Mouse (Mus musculus) frontal cortex, adult 2 months (tissue): ENCODE data around the gene 9930022D16Rik. TPM values are rescaled to one million over a fixed set of nuclear protein-coding genes. Genes with fewer than 3 reads are reported as not detected.

Experiments
- DNase-seq, 2 experiments: peaks; one replicate each; pipeline ENCODE4 v3.0.0; 2022; ENCODE audit warnings: low spot score in 1 of 2; ENCODE audit errors: extremely low spot score in 1 of 2
- polyA plus RNA-seq: library from polyadenylated mRNA; depleted of rRNA; stranded (reverse); fragments of >200 nt; gene quantifications from 2 replicates; pipeline ENCODE4 v1.2.3, GENCODE M21; 2012; rRNA removed

The 9930022D16Rik gene
- 0.06 TPM in 1 of 2 replicates, not detected in the other for polyA plus RNA-seq

DNA sequence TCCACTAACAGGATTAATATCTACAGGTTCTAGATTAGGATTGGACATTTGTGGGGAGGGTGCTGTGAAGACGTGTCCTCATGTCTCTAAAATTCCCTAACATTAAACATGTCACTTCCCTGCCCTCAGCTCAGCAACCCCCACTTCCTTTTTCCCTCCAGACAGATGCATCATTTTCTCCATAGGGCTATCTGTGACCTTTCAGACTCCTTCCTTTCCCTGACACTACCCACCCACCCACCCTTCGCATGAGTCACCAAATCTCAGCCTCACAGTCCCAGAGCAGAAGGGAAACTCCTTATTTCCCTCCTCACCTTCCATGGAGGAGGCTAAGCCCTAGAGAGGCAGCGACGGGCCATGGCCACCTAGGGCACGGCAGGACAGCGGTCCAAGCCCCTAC is at the start of gene 9930022D16Rik:
Gene 9930022D16Rik (plus strand): TSS at position 301 of the 400 bp plus-strand sequence.
- DNase-seq = no peak

DNA sequence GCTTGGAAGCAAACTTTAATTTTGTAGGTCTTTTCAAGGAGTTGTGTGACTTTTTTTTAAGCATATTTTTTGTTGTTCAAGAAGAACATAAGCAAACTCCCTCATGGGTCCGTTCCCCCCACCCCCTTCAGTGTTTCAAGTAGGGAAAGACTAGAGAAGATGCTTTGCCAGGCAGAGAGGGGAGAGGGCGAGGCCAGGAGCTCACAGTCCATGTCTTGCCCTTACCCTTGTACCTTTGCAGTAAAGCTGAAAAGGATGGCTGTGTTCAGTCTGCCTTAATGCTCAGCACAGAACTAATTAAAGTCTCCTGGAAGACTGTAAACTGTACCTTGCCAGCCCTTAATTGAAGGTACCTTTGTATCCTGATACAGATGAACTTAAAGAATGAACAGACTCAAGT is 49.4 kb upstream of the 9930022D16Rik start:
- no peak for DNase-seq

DNA sequence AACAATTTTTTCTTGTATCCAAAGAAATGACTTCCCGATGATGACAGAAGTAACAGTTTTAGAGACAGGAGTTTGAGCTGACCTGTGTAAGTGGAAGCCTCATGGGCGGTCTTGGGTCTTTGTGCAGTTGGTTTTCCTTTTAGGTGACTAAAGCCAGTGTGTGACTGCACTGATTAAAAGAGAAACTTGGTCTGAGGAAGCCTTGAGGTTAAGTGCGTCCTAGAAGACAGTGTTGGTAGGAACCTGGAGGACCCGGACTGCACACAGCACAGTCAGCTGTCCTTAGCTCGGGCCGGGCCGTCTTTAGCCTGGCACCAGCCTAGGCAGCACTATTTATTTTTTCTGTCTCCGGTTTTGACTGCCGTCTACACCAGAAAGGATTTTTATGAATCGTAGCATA is 48.8 kb upstream of the 9930022D16Rik start:
- DNase-seq = no peak

DNA sequence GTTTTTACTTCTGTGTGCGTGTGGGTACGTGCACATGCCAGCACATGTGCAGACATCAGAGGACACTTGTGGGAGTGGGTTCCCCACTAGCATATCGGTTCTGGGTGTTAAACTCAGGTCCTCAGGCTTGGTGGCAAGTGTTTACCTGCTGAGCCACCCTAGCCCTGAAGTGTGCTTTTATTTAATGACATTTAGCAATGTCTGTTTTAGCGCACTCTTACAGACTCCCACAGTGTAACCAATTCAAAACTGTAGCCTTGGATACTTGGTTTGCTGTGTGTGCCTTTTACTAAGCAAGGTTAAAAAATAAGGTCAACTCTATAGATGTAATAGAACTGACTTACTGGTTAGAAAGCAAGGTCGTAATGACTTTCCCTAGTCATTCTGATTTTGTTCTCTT is 47.9 kb upstream of the 9930022D16Rik start:
- DNase-seq = no peak

DNA sequence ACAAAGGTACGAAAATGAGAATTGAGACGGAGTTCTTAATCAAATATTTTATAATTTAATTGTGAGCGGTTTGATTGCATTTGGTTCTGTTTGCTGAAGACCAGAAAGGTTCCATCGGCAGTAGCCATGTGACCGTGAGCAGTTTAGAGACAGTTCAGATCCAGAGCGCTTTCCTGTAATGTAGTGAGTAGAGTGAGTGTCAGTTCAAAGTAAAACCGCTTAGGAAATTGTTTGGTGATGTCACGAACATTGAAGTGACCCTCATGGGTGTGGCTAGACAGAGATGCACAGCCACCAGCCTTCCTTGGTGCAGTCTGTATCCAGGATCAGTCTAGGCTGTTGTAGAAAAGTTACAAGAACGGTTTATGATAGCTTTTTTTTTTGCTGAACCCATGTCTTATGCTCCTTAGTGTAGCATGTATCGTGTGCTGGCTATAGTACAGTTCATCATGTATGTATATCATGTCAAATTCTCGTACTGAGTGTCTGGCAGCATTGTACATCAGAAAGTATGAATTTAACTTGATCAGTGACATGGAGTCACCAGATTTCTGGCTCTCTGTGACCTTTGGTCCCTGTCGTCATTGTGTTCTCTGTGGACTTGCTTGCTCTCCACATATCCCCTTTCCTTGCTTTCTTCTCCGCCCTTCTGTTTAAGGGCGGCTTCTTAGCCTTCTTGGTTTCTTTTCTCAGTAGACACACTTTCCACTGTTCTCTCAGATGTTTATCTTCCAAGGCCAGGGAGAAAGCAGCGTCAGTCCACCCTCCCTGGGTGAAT is 46.7 kb upstream of the 9930022D16Rik start:
- DNase-seq = no peak

DNA sequence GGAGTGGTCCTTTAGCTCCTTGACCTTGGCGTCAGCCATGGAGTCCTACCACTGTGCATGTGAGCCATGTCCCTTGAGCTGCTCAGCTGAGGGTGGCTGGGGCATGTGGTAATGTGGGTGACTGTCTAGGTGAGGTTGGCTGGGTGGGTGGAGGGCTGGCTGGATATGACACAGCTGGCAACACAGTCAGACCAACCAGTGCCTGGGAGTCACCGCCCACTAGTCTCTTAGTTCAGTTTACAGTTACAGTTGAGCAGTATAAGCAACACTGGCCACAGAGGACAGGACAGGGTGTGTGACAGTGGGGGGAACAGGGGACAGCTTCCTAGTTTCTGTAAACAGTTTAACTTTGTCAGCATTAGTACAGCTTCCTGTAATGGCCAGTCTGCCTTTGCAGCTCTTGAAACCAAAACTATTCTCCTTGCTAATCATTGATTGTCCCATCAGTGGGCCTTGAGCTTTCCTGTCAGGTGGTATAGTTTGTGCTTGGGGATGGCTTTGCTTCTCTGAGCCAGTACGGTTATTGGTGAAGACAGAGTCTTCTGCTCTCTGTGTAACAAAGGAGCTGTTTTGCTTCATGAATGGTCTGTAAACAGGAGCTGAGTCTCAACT is 44.6 kb upstream of the 9930022D16Rik start:
- no peak for DNase-seq

DNA sequence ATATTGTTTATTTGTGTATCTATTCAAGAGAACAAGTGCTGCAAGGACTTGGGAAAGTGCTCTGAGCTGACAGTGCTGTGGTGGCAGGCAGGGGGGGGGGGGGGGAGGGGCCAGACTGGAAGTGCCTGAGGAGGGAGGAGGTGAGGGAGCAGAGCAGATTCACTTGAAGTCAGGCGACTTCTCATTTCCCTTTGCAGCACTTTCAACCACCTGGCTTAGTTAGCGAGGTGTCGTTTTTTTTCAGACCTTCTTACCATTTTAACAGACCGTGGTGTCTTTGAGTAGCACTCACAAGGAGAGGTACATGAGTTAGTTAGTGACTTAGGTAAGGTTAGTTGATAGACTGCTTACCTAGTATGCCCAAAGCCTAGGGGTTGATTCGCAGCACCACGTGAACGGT is 38.3 kb upstream of the 9930022D16Rik start:
- no peak for DNase-seq

DNA sequence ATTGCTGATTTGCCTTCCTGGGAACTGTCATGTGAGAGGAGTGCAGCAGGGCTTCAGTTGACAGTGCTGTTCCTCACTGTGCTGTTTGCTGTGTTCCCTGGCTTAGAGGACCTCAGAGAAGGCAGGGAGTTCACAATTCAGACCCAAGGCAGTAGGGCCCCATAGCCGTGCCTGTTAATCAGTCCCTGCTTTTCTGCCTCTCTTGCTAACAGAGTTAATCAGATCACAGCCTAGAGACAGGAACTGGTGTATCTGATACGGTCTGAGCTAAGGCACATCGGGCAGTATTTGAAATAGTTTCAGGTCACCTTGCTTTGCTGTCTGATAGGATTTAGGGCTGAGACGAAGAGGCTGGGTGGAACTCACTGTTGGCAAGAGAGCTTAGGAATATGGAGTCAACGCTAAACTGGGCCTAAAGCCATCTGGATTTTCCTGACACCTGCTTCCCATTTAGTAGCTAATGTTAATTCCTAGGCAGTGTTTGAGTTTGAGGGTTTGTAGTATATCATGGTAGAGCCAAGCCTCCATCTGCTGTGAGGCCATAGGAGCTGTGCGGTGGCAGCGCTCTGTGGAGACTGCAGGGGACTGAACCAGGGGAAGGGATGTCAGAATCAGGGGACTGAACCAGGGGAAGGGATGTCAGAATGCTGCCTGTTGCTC is 37.1 kb upstream of the 9930022D16Rik start:
- no peak for DNase-seq

DNA sequence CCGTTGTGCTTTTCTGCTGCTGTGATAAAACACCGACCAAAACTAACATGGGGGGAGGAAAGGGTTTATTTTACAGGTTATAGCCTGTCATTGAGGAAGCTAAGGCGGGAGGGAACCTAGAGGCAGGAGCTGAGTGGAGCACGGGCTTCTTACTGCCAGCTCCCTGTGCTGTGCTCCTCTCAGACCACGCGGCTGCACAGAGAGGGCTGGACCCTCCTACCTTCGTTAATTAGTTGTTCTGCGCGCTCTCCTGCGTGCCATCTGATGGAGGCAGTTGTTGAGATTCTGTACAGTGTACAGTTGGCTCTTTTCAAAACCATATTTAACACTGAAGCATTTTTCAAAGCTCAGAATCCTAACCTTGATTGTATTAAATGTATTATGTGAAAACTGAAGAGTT is 36.2 kb upstream of the 9930022D16Rik start:
- DNase-seq = no peak

DNA sequence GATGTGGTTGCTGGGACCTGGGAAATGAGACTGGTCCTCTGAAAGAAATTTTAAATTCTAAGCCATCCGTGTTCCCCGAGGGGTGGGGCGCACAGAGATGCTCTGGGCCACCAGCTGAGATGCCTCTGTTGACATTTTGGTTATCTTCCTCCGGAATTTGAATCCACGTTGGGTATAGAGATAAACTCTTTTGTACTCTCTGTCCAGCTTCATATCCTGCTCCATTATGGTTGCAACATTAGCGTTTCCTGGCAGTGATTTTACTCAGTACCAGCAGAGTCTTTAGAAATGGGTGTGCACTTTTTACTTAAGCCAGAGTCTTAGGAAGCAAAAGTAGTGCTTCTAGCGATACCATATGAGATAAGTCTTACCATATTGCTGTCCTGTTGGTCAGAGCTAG is 35.7 kb upstream of the 9930022D16Rik start:
- no peak for DNase-seq

DNA sequence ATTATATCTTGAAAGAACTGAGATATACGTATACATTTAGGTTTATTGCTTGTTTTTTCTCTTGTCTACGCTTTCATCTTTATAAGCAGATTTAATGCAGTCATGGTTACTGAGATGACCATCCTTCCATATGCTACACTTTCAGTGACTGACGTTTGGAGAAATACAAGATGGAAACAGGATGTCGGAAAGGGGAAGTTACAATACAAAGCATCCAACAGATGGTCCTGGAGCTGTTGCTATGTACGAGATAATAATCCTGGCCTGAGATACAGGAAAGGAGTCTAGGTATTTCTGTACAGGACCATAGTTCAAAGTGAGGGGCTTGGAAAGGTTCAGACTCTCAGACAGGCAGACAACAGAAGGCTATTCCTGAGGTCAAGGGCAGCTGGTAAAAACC is 33.1 kb upstream of the 9930022D16Rik start:
- DNase-seq = no peak

DNA sequence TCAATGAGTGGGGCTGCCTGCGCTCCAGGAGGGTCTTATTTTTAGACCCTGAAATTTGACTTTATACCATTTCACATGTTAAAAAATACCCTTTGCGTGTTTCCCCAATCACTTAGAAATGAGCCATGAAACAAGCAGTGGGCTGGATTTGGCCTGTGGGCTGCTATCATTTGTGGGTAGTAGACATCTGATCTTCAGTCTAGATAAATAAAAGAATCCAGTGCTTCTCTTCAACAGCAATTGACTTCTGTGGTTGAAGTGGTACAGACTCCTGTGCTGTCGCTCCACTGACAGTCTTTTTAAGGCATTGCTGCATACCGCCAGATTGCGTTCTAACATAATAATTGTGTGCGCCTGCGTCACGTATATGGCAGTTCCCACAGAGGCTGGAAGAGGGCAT is 28.4 kb upstream of the 9930022D16Rik start:
- no peak for DNase-seq

DNA sequence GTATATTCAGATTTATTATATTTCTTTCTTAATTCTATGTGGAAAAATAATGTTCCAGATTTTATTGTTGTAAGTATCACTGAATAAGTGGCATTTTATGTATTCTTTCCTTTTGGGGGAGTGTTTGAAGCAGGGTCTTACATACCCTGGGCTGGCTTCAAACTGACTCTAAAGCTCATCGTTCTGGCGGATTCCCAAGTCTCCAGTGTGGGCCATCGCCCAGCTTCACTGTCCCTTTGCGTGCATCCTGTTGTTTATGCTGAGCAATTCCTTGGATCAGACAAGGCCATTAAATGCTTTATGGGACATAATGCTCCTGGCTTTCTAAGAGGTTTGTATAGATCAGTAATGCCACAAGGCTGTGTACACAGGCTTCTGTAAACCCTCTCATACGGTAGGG is 24.7 kb upstream of the 9930022D16Rik start:
- DNase-seq = no peak

DNA sequence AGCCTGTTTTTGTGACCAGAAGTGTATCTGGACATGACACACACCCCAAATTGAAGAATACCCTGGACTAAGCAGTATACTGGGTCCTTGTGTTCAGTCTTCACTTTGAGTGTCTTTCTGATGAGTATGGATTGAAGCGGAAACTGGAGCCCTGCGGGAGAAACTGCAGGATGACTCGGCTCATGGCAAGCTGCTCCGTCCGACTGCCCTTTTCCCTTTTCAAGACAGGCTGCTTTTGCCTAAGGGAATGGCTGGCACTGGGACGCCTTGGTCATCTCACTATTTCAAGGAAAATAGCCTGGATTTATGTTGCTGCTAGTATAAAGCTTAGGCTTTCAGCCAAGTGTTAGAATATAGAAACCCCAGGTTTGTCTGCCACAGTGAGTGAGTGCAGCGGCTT is 22.5 kb upstream of the 9930022D16Rik start:
- no peak for DNase-seq

DNA sequence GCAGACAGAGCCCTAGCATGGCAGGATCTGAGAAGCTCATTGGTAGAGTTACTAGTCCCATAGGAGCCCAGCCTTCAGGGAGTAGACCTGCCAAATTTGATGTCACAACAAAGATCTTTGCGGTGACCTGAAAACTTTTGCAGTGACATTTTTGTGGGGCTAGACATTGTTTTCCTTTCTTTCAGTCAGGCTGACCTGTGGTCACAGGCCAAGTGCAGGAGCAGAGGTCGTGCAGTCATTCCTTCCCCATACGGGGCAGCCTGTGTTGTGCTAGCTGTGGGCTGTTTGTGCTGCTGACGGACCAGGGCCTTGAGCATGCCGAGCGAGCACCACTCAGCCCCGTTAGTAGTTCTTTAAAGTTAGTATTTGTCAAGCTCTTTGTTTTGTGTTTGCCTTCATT is 22.0 kb upstream of the 9930022D16Rik start:
- DNase-seq = no peak

DNA sequence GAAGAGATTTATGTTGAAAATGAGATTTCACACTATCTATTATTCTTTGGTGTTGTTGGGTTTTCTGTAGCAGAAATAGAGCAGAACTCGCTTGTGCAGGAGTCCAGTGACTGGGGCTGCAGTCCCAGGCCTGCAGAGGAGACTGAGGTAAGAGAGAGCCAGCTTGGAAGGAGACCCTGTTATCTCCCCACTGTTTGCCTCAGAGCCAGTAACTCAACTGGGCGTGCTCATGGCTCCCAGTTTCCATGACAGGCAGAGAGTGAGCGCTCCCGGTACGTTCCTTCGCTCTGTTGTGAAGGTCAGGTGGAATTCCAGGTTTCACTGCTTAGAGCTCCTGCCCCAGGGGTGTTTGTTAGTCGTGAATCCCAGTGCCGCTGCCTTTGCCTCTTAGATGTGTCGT is 21.1 kb upstream of the 9930022D16Rik start:
- no peak for DNase-seq

DNA sequence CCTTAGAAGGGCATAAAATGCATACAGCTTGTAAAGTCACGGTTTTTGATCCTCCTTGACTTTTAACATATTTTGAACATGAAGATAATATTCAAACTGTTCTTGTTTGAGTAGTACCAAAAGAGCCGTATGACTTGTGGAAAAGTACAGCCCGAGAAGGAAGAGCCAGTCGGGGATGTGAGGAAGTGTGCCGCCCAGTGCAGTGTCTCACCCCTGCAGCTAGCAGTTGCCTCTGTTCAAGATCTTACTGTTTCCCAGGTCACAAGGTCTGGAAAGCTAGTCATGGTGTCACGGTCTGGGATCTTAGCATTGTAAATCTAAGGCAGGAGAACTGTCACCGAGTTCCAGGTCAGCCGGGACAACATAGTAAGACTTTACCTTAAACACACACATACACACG is 19.0 kb upstream of the 9930022D16Rik start:
- no peak for DNase-seq

DNA sequence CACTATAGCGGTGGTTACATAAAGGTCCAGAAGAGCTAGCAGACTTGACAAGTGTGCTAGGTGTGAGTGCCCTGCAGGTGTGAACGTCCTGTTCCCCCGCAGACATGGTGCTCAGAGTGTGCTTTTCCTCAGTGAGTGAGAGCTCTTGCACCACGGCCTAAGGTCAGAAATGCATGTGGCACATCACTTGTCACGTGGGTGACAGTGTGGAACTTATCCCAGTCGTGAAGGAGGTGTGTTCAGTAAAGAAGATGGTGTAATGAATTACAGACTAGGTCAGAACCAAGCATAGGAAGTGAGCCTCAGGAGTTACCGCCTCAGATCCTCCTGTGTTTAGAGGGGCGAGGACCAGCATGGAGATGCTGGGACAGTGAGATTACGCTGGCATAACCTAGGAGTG is 18.4 kb upstream of the 9930022D16Rik start:
- no peak for DNase-seq

DNA sequence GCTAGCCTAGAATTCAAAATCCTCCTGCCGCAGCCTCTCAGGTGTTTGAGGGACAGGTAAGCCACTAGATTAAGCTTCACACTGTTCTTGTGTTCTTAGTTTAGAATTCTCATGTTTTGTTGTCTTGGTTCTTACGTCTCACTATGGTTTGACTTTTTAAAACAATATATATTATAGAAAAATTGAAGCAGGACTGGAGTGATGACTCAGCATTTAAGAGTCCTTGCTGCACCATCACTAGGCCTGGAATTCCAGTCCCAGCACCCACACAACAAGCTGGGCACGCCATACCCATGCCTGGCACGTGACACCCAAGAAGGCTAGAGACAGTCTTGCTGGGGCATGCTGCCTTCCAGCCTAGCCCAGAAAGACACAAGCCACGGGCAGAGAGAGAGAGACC is 7.3 kb upstream of the 9930022D16Rik start:
- DNase-seq = no peak

DNA sequence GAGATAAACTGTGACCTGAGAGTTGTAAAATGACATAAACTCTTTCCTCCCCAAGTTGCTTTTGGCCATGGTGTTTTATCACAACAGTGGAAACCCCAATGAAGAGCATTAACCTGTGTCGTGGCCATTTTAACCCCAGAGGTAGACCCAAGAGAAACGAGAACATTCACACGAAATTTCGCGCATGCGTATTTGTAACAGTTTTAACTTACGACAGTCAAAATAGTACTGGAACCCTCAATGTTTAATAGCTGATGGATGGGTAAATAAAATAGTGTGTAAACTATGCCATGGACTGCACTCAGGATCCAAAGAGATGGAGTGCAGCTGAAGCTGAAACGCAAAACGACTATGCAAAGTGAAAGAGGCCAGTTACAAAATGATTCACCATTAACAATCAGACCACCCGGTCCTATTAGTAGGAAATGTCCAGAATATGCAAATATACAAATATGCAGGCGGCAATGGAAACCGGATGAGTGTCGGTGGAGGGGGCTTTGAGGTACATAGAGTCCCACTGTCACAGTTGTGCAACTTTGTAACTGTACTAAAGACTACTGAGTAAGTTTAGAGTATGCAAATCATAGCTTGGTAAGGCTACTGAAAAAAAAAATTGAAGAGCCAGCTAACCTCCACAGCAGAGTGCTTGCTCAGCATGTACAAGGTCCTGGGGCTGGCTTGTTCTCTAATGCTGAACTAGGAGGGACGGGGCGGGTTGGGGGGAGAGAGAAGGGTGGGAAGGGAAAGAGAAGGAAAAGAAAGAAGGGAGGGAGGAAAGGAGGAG is 3.3 kb upstream of the 9930022D16Rik start:
- no peak for DNase-seq

DNA sequence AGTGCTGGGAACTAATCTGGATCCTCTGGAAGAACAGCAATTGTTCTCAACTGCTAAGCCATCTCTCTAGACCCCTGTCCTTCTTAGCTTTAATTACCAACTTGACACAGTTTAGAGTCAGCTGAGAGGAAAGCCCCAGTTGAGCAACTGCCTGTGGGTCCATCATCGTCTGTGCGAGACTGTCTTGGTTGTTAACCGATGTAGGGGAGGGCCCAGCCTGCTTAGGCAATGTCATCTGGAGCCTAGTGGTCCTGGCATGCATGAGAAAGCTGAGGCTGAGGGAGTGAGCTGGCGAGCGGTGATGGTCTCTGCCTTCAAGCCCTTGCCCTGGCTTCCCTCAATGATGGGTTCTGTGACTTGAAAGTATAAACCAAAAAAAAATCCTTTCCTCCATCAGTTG is 1.1 kb downstream of the 9930022D16Rik start:
- DNase-seq = no peak
